Mouse (Mus musculus) left cerebral cortex, adult 2 months (tissue): ENCODE data around the gene 2310033P09Rik. TPM values are rescaled to one million over a fixed set of nuclear protein-coding genes. Genes with fewer than 3 reads are reported as not detected.

Experiments used
- DNase-seq, 2 experiments: peaks; one replicate each; pipeline ENCODE4 v3.0.0; 2021 to 2022; ENCODE audit warnings: low spot score in 2 of 2, mixed read lengths in 1 of 2; ENCODE audit errors: extremely low spot score in 1 of 2
- H3K27ac ChIP-seq: fragments of 200-600 bp; 2 replicates; pipeline ENCODE4 v1.8.1; 2022
- H3K4me3 ChIP-seq: fragments of 200-600 bp; 2 replicates; pipeline ENCODE4 v1.8.1; 2022
- CTCF ChIP-seq: fragments of 200-600 bp; IDR thresholded peaks from 2 replicates; pipeline ENCODE4 v1.8.1; 2022; ENCODE audit warnings: antibody characterized with exemption, mild to moderate bottlenecking, moderate library complexity
- intact Hi-C: fragments of 180-260 bp; cut with DNase I; formaldehyde crosslinking; loops from one replicate; pipeline ENCODE4 v1.15.1; 2025
- long read RNA-seq, 2 experiments: library from polyadenylated mRNA; stranded (forward); transcript quantifications; one replicate each; pipeline ENCODE4 v2.0.0; 2021; ENCODE audit warnings: borderline mapping rate in 2 of 2
- total RNA-seq, 2 experiments: library from RNA; stranded (reverse); gene quantifications; 2 replicates each; pipeline ENCODE4 v1.2.3; 2021

2310033P09Rik gene
- total RNA-seq = 10 to 100 TPM; 21.0 to 23.6 TPM
- long read RNA-seq, experiment 1, transcript 2310033P09Rik-201 (7 exons, 1,285 nt) = major isoform, 28 of 37 reads
- long read RNA-seq, experiment 1, partial matches to known transcripts = 2 of 37 reads
- long read RNA-seq, experiment 1, other reads (novel, unspliced or antisense) = 7 of 37 reads
- long read RNA-seq, experiment 2, transcript 2310033P09Rik-201 (7 exons, 1,285 nt) = major isoform, 9 of 13 reads
- long read RNA-seq, experiment 2, partial matches to known transcripts = 0 of 13 reads
- long read RNA-seq, experiment 2, other reads (novel, unspliced or antisense) = 4 of 13 reads

DNA sequence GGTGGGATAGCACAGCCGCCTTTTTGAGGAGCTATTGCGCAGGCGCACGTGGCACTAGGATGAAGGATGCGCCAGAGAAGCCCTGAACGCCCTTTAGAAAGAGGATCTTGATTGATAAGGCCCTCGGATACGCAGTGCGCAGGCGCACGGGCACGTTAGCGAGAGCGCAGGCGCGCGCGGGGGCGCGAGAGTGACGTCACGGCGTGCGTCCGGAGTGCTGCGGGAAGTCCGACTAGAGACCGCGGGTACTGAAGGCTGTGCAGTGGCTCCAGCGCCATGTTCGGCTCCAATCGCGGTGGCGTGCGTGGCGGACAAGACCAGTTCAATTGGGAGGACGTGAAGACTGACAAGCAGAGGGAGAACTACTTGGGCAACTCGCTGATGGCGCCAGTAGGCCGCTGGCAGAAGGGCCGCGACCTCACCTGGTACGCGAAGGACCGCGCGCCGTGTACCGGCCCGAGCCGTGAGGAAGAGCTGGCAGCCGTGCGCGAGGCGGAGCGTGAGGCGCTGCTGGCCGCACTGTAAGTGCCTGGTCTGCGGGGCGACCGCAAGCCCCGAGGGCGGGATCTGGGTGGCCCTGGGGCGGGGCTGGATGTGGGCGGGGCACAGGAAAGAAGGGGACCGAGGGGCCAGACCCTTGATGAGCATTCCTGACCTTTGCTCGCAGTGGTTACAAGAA lies at the start of gene 2310033P09Rik:
TSS of gene 2310033P09Rik (plus strand) at position 169 of the 679 bp plus-strand sequence.
- H3K27ac ChIP-seq = peak within 1 kb of the TSS; percentile 97
- no peak for TF ChIP-seq CTCF
- DNase-seq = peak; percentile 94 to 95
- intact Hi-C loops = loop anchor here (2.0 kb wide), 1 partner anchor 21 kb away; the partner anchor contains the start of gene Arf1
- H3K4me3 ChIP-seq = peak within 1 kb of the TSS; percentile 98

DNA sequence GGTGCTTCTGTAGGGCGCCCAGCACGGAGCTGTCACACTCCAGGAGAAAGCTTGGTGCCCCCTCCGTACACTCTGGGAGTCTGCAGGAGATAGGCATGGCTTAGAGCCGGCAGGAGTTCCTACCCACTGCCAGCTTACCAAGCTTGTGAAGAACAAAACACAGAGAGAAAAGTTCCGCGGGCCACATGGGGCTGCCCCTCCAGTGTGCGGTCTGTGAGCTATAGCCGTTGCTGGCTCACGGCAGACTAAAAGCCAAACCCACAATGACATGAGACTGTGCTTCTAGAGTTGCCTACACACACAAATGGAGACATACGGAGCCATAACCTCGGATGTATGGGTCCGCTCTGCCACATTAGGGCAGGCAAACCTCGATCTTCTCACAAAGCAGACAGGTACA lies 49.0 kb upstream of the 2310033P09Rik start:
- DNase-seq = no peak
- no peak overlapping the region for H3K4me3 ChIP-seq
- TF ChIP-seq CTCF = no peak
- no peak overlapping the region for H3K27ac ChIP-seq
- intact Hi-C loops = no loop called here

DNA sequence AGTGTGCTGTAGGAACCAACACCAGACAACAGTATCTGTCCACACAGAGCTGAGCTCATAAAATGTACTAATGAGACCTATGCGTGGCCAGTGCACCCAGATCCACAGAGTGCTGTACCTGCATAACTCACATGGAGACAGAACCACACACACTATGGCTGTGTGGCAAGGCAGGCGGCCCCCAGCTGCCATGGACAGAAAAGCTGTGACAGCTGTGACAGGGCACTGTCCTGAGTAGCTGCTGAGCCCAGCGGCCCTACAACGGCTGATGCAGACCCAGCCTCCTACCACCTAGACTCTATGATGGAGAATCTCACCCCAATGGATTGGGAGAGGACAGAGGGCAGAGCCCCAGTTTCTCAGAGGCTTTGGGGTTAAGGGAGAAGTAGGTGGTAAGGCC lies 48.6 kb upstream of the 2310033P09Rik start:
- intact Hi-C loops = no loop called here
- Histone ChIP-seq H3K4me3 (no peak overlapping the region), H3K27ac (no peak overlapping the region)
- TF ChIP-seq CTCF = no peak
- DNase-seq = no peak

DNA sequence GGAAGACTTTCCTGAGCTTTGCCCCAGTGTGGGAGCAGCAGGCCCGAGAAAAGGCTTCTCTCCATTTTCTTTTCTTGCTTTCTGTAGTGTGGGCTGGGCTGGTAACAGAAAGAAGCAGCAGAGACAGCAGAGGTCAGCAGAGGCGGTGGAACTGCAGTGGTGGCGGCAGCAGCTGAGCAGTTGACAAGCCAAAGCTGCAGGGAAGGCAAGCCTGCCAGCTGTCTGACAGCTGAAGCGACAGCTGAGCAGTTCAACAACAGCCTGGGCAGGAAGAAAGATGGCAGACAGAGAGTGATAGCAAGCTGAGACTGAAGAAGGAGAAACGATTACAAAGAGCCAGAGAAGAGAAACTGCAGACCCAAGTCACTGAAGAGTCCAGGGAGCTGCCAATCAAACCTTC lies 46.7 kb upstream of the 2310033P09Rik start:
- Histone ChIP-seq H3K4me3 (no peak overlapping the region), H3K27ac (no peak overlapping the region)
- no peak for DNase-seq
- TF ChIP-seq CTCF = no peak; the same call in 1 of the 2 replicates
- intact Hi-C loops = no loop called here

DNA sequence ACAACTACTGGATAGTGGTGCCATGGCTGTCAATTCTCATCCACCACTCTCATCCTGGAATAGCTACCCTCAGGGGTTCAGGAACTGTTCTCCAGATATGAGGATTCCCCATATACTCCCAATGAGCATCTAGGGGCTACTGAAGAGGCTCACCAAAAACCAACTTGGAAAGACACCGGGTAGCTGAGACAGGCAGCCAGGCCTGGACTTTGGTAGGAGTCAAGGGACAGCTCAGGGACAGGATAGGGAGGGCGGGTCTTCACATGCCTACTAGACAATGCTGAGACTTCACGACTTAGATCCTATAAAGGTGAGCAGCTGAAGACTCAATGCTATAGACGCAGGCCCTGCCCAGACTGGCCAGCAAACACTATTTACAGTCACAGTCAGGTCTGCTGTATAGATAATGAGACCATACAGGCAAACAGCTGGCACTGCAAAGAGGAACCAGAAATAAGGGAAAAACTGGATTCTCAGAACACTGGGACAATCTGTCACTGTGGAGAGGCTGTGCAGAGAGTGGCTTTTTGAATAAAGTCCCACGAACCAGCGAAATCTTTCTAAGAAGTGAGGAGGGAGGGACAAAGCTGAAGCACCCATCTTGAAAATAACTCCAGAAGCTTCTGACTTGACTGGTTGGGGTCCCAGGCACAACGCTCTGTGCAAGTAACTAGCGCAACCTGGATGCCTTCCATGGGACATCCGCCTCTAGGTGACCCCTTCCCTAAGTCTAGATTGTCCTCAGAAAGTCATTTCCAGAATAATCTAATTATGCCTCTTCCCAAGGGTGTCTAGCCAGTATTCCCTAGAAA lies 45.5 kb upstream of the 2310033P09Rik start:
- Histone ChIP-seq H3K27ac (peak overlapping the region; percentile 99), H3K4me3 (peak overlapping the region; percentile 60)
- intact Hi-C loops = loop anchor here (1.0 to 2.0 kb wide), 2 partner anchors 20 to 66 kb away; partner anchors contain the start of genes Arf1 and Gjc2
- no peak for TF ChIP-seq CTCF
- no peak for DNase-seq

DNA sequence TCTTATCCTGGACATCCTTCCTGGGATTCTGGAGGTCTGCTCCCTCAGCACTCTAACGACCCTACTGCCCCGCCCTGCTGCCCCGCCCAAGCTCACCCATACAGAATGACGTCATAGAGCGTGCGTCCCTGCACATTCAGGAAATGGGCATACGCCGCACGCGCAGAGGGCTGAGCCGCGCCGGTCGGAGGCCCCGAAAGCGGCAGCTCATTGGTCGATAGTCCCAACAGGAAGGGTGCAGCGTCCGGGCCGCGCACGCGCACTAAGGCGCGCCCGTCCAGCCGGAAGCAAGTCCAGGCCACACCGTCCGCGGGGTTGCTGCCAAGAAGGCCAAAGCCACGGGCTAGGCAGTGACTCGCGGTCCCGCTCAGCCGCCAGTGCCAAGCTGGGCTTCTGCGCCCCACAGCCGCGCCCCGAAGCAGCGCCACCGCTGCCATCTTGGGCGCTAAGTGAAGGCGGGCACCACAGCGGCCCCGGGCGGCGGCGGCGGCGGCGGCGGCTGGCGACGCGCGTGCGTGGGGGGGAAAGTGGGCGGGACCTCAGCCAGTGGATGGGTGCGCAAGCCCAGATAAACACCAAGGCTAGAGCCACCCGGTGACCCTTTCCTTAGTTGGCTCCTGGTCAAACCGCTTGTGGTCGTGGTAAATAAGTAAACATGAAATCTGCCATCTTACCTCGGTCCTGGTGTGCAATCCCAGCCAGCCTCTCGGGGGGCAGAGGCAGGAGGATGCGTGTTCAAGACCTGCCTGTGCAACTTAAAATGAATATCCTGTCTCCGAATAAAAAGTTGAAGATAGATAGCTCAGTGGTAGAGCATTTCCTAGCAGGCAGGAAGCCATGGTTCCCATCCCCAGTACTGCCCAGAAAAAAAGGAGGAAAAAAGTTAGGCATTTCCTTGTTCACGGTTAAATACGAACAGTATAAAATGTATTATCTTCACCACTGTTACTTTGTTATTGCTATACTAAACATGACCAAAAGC lies 44.6 kb upstream of the 2310033P09Rik start, which contains the start of gene Iba57:
TSS of gene Iba57 (minus strand) at position 485 of the 982 bp plus-strand sequence.
- H3K4me3 ChIP-seq = peak within 1 kb of the TSS; percentile 60
- intact Hi-C loops = loop anchor here (1.0 to 2.0 kb wide), 2 partner anchors 19 to 65 kb away; partner anchors contain the start of genes Arf1 and Gjc2

DNA sequence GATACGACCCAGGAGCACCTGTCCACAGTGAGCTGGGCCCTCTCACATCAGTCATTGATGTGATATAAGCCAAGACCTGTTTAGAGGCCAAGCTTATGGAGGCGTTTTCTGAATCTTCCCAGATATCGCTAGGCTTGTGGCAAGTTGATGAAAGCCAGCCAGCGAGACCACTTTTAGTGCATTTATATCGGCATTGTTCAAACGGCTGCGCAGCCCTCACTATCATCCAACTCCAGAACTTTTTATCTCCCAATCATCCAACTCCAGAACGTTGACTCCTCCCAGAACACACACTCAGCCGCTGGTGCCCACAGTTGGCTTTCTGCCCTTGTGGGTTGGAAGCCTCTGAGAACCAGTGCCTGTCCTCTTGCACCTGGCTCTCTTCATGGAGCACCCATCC lies 43.7 kb upstream of the 2310033P09Rik start:
- no peak for TF ChIP-seq CTCF
- Histone ChIP-seq H3K27ac (peak overlapping the region; percentile 99), H3K4me3 (no peak overlapping the region)
- intact Hi-C loops = no loop called here
- DNase-seq = no peak

More for the DNA sequence above, 44.6 kb upstream of the 2310033P09Rik start, which contains the start of gene Iba57:
- DNase-seq = peak; percentile 97 to 99
- peak within 1 kb of the TSS; percentile 99 for H3K27ac ChIP-seq
- peak; percentile 45 for TF ChIP-seq CTCF

DNA sequence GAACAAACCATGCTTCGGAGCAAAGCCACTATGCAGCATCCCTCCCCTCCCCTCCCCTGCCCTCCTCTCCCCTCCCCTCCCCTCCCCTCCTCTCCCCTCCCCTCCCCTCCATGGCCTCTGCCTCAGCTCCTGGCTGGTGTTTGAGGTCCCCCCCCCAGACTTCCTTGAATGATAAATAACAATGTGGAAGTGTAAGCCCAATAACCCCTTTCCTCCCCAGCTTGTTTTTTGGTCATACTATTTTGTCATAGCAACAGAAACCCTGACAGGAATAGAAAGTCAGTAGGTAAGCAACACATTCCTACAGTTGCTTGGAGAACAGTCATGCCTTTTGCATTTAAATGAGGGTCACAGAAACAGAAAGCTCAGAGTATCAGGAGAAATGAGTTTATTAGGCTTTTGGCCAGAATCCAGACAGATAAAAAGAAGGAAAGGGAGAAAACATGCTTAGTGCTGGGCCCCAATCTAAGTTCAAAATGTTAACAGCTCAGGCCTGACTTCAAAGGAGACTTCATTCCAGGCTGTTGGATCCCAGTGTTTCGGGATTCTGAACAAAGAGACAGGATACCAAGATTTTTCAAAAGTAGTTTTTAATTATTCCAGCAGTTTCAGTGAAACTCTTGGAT lies 42.4 kb upstream of the 2310033P09Rik start:
- Histone ChIP-seq H3K27ac (no peak overlapping the region), H3K4me3 (no peak overlapping the region)
- intact Hi-C loops = no loop called here
- DNase-seq = no peak
- no peak for TF ChIP-seq CTCF

DNA sequence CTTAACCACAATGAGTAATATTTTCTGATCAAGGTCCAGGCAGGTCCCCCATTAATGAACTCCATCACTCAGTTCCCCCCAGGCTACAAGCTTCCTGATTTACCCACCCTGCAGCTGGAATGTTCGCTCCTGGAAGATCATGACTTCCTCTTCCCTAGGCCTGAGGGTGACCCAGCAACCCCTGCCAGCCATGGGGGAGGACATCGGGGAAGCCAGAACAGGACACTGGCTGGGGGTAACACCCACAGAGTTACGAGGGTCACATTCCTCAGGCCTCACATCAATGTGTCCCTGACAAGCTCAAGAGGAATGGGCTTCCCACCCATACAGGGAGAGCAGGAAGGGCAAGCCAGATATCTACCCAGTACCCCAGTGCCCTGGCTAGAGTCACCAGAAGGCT lies 38.3 kb upstream of the 2310033P09Rik start:
- intact Hi-C loops = no loop called here
- no peak for DNase-seq
- H3K4me3 ChIP-seq = no peak overlapping the region
- TF ChIP-seq CTCF = no peak
- H3K27ac ChIP-seq = no peak overlapping the region

DNA sequence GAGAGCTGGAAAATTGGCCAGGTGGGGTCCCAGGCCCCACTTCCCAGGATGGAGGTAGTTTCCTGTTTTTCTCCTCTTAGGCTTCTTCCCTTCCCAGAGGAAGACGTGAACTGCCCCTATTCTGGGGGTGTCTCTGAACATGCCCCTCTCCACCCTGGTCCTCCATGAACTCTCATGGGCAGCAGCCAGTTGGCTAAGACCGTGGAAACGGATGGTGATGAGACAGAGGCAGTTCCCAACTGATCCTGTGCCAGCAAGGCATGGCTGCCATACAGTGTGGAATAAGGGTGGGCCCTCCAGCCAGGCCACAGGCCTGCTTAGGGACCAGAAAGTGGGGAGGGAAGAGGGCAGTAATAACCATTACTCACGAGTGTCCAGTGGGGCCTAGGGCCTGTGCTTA lies 37.6 kb upstream of the 2310033P09Rik start:
- no peak for TF ChIP-seq CTCF
- intact Hi-C loops = no loop called here
- no peak overlapping the region for H3K27ac ChIP-seq
- DNase-seq = no peak
- no peak overlapping the region for H3K4me3 ChIP-seq
